In genomic region chr17:8923727-8924126, GRCm38 (mm10) we compare ENCODE assay signal across 12 mouse cellular contexts.
"Had no signal": no experiment of that assay in that cellular context is flagged by ENCODE, and none has a peak within 500 bp of the region (broad histone marks: within the 10 kb centered on the region; RNA-seq: fewer than 3 reads in every experiment).

No protein-coding gene starts in this region.

- DNase-seq: kidney, adult 18-20 months; kidney, postnatal 10 days; kidney, postnatal 4 days; lung, adult 18-20 months; right cerebral cortex, adult 18-20 months; right cerebral cortex, postnatal 25 days had no signal

- ATAC-seq: intestine, embryonic 15.5 days; midbrain, embryonic 13.5 days had no signal

- H3K4me2 ChIP-seq: intestine, embryonic 15.5 days; limb, embryonic 13.5 days; midbrain, embryonic 13.5 days; neural tube, embryonic 13.5 days had no signal

- H3K9me3 ChIP-seq: intestine, embryonic 15.5 days; limb, embryonic 13.5 days; midbrain, embryonic 13.5 days; neural tube, embryonic 13.5 days had no signal

- H3K9ac ChIP-seq: intestine, embryonic 15.5 days; limb, embryonic 13.5 days; liver, embryonic 14.5 days; midbrain, embryonic 13.5 days; neural tube, embryonic 13.5 days had no signal

- H3K4me3 ChIP-seq: intestine, embryonic 15.5 days; limb, embryonic 13.5 days; midbrain, embryonic 13.5 days; neural tube, embryonic 13.5 days had no signal

- H3K27ac ChIP-seq: intestine, embryonic 15.5 days; limb, embryonic 13.5 days; liver, embryonic 14.5 days; midbrain, embryonic 13.5 days; neural tube, embryonic 13.5 days; stomach, postnatal 0 days had no signal

- H3K36me3 ChIP-seq: intestine, embryonic 15.5 days; limb, embryonic 13.5 days; midbrain, embryonic 13.5 days; neural tube, embryonic 13.5 days had no signal

- H3K27me3 ChIP-seq: intestine, embryonic 15.5 days; midbrain, embryonic 13.5 days; neural tube, embryonic 13.5 days had no signal
